Mouse (Mus musculus): ENCODE data around the gene Arhgap24.
A peak's percentile ranks its signal among the peaks of the same experiment; 100 is the strongest.

The Arhgap24 gene

DNA sequence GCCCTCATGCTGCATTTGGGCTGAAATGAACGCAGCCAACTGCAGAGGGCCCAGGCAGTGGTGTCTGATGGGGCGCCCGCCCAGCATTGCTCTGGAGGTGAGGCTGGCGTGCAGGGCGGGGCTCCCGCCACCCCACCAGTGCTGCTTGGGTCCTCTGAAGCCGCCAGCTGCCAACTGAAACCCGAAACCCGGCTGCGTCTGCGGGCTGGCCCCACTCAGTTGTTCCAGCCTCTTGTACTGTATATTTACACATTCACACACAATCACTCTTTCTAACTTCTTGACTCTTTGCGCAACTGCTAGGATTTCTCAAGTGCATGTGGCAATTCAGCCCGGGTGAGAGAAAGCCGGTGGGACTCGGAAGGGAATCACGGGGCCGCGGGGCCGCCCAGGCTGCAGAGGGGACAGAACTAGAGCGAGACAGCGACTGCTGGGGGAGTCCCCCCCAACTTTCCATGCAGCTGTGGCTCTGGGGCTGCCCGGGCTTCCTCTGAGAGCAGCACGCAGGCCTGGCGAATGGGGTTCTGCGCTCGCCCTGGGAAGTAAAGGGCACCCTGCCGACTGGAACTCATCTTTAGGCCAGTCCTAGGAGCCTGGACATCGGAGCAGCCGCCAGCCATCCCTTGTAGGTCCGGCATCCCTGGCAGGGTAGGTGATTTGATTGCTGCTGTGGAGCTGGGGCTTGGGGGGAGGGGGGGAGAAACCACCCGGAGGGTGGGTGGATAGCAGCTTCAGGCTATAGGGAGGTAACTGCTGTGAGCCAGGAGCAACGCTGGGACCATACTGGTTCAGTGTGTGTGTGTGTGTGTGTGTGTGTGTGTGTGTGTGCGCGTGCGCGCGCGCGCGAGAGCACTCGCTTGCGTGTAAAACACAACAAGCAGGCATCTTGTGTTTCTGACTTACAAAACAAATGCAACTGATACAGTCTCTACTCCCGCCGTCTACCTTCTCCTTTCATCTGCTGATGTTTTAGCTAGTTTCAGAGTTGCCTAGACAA, at the start of gene Arhgap24:
Gene Arhgap24 (plus strand): TSS at position 177 of the 997 bp plus-strand sequence.
- DNase-seq (ENCODE audit: low spot score) = peak; percentile 50

DNA sequence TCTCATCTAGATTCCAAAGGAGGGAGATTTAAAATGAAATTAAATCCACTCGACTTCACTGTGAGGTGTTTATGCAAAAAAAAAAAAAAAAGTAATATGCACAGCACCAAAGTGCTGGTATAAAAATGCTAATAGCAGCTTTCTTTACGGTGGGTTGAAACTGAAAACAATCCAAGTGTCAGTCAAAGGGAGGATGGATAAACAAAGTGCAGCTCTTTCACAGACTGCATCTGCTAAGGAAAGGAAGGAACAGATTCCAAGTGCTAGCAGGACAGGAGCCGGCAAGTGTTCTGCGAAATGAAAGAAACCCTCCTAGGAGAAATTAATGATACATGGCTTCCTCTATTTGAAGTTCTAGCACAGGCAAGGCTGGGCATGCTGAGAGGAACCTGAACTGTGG, 47.0 kb upstream of the Arhgap24 start:
- no peak for DNase-seq (ENCODE audit: low spot score)

DNA sequence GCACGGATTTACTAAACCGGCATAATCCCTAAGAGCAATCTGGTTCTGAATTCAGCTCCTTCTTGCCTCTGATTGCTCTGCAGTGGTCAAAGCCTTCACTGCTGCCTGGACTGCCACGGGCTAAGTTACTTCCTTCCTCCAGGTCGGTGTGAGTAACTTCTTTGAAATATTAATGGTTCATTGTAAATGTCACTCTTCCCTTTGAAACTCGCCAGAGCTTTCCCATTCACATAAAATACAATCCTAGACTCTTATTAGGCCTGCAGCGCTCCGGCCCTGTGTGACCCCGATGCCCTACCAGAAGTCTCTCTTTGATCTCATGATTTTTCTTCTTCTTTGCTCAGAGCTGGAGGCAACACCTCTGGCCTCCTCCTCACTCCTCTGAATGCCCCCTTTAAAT, 44.6 kb upstream of the Arhgap24 start:
- DNase-seq (ENCODE audit: low spot score) = no peak

DNA sequence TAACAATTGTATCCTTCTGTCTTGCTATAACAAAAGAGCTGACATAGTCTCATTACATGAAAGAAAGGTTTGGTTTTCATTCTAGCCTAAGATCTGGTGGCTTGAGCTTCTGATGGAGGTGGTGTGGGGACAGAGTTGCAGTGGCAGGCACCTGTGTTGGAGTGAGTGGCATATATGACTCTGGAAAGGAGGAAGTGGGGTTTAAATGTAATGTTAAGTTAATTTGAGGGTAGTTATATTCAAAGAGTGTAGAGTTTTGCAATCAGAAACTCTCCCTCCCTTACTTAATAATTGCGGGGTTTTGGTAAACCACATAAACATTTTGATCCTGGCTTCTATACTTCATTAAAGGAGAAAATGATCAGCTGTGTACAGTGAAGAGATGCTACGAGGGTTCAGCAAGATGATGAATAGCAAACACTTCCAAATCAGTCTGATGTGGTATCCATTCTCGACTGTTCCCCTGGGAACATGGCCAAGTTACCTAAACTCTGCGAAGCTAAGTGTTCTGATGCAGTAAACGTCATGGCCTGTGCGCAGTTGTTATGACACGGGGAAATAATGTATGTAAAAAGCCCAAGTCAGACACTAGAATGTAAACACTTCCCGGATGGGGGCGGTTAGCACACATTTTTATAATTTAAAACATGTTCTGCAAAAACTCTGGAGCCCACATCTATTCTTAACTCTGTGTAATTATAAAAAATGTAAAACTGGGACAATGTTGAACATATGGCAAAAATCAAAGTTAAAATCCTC, 41.9 kb upstream of the Arhgap24 start:
- no peak for DNase-seq (ENCODE audit: low spot score)

DNA sequence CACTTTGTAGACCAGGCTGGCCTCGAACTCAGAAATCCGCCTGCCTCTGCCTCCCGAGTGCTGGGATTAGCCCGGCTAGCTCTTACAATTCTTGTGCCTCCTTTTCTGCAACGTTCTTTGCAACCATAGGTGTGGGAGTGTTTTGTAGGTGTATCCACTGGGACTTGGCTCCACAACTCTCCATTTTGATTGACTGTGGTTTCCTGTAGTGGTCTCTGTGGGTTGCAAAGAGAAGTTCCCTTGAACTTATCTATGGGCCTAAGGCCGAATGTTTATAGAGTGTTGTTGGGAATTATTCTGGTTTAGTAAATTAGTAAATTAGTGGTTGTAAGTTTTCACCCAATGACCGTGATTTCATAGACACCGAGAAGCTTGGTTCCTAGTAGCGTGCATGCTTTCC, 33.8 kb upstream of the Arhgap24 start:
- DNase-seq (ENCODE audit: low spot score) = no peak

DNA sequence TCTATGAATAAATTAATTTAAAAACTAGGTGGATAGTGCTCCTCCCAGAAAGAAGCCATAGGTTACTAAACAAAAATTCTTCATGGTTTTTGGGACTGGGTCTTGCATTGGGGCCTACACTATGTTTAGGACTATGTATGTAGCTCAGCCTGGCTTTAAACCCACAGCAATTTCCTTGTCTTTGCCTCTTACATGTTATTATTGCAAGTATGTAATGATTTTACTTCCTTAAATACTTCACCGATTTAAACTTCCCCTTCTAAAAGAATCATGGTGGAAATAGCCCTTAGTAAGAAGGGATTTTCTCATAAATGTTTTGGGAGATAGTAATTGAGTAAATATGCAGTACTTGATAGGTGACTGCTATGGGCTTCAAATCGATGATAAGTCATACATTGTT, 30.3 kb upstream of the Arhgap24 start:
- DNase-seq (ENCODE audit: low spot score) = no peak

DNA sequence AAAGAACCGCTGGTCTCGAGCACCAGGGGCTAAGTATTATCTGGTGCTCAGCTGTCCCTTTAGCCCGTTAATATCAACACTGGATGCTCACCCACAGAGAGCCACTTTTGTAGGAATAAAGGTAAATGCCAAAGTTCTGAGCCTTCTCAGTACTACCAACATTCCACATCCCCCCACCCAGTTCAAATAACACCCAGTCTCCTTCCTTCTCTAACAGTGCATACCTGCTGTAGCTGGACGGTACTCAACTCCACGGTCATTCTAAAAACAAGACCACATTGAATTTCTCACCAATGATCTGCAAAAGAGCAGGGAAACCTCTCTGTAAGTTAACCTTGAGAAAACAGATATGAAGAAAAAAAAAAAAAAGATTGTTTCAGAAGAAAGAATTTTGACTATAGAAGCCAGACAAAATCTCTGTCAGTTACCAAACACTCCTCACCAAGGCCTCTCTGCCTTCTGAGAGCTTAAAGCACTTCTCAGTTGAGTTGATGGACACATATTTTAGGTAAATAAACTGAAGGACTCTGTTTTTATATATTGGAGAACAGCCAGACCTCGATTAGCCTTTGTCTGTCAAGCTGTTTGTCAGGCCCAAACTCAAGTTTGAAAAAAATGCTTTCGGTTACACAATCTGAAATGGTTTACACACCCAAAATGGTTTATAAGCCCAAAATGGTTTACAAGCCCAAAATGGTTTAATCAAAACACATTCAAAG, 29.0 kb upstream of the Arhgap24 start:
- DNase-seq (ENCODE audit: low spot score) = no peak

DNA sequence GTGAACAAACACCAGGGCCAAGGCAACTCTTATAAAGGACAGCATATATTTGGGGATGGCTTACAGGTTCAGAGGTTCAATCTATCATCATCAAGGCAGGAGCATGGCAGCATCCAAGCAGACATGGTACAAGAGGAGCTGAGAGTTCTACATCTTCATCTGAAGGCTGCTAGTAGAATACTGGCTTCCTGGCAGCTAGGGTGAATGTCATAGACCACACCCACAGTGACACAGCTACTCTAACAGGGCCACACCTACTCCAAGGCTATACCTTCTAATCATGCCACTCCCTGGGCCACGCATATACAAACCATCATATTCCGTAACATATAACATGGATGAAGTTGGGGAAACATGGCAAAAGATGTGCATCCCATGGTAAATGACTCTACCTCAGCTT, 27.9 kb upstream of the Arhgap24 start:
- no peak for DNase-seq (ENCODE audit: low spot score)

DNA sequence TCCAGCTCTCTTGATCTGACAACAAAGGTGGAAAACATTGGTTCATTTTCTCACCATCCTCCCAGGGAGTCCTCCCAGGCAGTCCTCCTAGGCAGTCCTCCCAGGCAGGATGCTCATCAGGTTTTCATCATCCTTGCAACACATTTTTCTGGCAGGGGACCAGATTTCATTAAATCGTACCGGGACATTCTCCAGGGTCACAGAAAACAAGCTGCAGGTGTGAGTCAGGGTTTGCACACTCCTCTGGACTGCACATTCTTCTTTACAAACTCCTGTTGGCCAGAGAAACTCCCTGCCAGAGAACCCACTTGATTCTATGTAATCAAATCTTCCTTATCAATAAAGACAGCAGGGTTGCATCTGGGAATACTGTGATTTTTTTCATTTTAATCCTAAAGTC, 25.9 kb upstream of the Arhgap24 start:
- DNase-seq (ENCODE audit: low spot score) = no peak

DNA sequence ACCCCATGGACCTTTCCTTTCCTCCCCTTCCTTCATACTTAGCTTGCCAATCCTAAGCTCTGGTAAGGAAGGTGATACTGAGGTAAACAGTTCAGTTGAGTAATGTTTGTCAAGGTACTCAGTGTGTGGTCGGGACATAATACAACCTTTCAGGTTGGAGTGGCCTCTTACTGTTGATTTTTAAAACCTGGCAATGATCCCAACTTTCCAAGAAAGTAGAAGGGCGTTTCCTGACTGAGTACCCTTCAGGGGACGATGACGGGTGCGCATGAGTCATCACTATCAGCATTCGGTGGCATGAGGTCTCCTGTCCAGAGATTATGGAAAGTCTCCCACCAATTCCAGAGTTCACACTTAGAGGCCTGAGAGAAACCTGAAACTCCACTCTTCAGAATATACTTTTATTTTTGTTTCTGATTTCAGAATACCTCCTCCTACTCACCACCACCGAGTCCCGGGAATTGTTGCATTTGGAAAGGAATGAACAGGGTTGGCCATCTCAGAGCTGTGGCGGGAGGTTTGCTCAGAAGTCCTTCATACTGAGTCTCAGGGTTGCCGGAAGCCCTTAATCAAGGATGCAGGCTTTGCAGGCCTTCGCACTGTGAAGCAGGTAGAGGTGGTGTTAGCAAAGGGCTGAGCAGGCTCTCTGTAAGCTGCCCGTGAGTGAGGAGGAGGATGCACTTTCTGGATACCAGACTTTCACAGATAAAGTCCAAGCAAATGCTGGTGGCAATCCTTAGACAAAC, 20.6 kb upstream of the Arhgap24 start:
- no peak for DNase-seq (ENCODE audit: low spot score)

DNA sequence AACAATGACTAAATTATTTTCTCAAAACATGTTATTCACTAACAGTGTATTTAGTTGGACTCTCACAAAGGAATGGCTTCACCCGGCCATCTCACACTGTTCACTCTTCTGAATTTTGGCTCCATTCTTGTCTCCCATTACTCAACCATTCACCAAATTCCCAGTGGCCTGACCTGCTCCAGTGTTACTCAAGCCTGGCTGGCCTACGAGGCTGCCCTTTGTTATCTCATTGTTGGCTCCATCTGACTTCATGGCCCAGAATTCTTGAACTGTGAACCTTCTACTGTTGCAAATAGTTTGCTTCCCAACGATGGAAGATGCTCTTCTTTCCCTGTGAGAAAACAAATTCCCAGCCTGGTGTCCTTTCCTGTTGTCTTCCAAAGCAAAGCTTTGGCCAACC, 18.2 kb upstream of the Arhgap24 start:
- no peak for DNase-seq (ENCODE audit: low spot score)

DNA sequence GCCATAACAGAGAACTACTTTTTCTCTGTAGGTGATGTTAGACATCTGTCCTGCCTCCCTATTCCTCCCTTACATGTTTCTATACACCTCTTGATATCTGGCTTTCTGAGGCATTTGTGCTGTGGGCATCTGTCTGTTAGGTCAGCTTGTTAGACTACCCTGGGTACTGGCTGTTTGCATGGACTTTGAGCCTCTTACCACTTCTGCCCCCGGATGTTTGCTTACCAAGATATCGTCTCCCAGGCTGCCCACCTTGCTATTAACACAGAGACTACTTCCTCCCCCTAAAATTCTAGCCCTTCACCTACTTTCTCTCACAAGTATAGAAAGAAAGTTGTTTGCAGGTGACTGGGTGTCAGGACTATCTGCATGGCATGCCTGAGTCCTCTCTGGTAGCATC, 15.8 kb upstream of the Arhgap24 start:
- no peak for DNase-seq (ENCODE audit: low spot score)

DNA sequence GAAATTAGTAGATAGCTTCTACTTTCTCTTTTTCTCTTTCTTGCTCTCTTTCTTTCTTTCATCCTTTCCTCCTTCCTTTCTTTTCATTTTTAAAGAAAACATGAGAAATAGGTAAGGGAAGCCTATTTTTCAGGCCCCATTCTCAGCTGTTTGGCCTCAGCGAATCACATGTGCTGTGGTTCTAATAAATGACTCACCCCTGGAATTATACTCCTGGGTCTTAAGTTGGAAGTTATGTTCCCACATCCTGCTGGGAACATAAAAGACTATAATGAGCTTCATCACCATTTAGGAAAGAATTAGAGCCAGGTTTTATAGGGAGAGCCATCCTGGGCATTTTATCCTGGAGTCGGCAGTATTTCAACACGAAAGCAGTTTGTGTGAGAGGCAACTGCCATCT, 12.9 kb upstream of the Arhgap24 start:
- DNase-seq (ENCODE audit: low spot score) = no peak

DNA sequence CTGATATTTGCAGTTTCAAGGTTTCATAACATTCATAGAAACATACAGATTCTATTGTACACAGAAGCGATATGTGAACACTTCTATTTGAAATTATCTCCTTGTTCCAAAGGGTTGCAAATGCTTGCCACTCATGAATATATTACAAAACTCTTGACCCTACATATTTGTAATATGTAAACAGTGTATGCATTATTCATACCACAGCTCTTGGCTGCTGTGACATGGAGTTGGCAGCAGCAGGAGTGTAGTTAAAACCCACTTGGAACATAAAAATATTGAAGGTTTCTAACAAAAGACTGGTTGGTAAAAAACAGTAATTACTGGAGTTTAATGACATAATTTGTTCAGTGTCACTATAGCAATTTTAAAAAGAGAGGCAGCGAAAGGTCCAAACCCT, 10.9 kb upstream of the Arhgap24 start:
- no peak for DNase-seq (ENCODE audit: low spot score)

DNA sequence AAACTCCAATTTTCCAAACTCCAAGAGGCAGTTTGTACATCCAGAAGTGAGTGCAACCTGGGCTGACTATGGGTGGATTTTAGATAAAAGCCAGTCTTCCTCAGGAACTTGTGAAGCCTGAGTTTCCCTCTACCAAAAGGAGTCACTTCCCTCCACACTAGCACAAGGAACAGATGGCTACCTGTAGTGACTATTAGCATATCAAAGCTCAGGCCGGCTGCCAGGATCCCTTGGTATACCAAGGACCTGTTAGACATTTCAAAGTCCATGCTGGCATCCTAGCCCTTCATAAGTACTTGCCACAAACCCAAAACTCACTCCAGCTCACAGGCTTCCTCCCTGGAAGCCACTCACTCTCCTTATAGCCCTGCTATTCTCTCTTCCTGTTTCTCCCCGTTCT, 3.1 kb upstream of the Arhgap24 start:
- DNase-seq (ENCODE audit: low spot score) = no peak

DNA sequence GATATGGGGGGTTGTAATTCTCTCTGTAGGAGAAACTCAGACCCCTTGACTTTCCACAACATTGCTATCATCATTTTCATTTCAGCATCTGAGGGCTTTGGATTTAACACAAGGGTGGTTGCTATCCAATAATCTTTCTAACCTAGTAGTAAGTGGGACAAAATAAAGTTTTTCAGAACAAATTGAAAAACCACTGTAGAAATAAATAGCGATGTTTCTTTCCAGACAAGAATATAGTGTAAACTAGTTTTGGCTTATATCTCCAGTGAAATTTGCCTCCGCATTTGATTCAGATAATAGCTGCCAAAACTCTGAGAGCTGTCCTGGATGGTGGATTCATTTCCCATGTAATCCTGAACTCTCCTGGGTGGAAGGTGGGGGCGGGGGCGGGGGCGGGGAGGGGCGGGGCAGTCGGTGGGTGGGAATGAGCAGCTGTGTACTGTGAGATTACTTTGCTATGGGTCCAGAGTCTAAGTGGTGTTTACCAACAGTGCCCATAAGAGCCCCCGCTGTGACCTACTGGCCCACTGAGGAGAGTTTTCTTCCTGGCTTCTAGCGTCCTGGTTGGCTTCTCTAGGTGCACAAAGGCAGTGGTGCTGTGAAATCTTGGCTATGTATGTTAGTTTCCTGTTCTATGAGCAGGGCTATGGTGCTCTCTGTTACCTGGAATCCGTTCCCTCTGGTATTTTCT, 2.2 kb downstream of the Arhgap24 start:
- no peak for DNase-seq (ENCODE audit: low spot score)

DNA sequence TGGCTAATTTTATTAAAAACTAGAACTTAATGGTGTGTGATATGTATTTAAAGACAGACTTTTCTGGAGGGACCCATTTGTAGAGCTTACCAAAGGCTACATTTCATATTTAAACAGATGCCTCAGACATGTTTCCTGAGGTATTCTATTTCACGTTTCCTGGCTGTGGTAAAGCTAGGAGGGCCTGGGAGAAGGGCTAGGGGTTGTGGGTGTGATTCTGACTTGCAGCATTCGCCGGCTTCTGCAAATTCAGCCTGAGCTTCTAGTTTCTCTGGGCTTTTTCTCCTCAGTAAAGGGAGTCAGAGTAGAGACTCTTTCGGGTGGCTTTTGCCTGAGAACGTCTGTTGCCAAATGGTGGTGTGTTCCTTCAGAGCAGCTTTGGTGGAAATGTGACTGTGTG, 10.4 kb downstream of the Arhgap24 start:
- no peak for DNase-seq (ENCODE audit: low spot score)

DNA sequence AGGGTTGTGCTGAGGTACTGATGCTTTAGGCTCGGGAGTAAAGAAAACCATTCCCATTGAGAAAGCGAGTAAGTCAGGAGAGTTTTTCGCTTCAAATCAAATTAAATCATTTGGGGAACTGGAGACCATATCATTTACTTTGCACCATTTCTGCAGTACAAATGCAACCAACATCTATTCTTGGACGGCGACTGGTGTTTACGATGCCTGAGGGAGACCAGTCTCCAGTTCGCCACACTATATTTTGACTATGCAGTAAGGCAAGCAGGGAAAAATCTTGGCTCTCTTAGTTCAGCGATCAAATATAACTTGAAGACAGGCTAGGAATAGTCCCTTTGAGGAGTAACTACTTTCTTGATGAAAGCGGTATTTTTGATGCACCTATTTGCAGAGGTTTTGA, 11.0 kb downstream of the Arhgap24 start:
- DNase-seq (ENCODE audit: low spot score) = no peak

DNA sequence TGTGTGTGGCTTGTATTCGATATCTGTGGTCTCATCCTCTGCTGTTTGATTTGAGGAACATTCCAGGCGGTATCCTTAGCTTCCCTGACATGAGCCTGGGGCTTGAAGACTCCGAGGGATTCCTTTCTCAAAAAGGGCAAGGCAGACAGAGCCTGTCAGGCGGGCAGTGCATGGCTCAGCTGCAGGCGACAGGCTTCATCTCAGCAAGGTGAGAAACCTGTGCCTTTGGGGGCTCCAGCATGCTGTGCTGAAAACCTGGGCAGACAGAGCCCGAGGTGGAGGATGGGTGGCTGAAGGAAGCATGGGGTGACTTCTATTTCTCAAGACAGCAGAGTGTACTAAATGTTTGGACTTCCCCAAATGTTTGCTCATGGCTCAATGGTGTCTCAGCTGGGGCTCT, 13.6 kb downstream of the Arhgap24 start:
- DNase-seq (ENCODE audit: low spot score) = no peak

DNA sequence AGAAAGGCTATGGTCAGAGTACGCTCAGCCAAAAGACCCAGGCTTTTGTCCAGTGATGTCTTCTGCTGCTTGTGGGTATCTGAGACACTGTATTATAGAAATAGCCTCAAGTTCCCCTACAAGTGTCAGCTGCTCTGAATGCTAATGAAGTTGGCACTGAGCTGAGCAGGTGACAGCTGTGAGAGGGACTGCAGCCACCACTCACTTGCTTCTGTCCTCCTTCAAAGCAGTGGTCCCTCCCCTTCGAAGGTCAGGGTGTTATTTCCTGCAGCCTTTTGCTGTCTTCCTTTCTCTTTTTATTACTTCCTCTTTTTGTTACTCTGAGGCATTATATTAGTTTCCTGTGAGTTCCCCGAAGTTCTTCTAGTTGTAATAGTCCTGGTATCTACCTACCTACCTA, 16.0 kb downstream of the Arhgap24 start:
- no peak for DNase-seq (ENCODE audit: low spot score)

DNA sequence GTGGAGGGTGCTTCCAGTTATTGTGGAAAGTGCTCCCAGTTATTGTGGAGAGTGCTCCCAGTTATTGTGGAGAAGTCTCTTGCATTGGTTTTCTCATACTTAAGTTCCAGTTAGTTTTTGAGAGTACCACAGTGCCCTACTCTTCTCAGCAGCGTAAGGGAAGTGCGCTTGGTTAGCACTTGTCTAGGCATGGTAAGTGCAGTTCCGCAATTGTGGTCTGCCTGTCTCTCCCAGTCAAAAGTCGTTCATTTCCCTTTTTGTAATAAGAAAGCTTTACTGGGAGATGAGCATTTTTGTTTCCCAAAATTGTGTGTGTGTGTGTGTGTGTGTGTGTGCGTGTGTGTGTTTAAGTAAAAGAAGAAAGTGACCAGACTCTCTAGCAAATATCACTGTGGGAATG, 17.6 kb downstream of the Arhgap24 start:
- no peak for DNase-seq (ENCODE audit: low spot score)
